Mouse (Mus musculus) stomach, adult 2 months (tissue): ENCODE results near the gene Ctsz. TPM values are rescaled to one million over a fixed set of nuclear protein-coding genes. Genes with fewer than 3 reads are reported as not detected.

Experiments used
- polyA plus RNA-seq: library from polyadenylated mRNA; depleted of rRNA; stranded (reverse); fragments of >200 nt; gene quantifications from 2 replicates; pipeline ENCODE4 v1.2.3, GENCODE M21; 2012; rRNA removed

The Ctsz gene
- polyA plus RNA-seq = 64.4 and 108 TPM in 2 replicates

GRCm38 (mm10) chr2:174438737-174439449 is at the start of gene Ctsz:
Gene Ctsz, minus strand, starts transcription at chr2:174439039.

GRCm38 (mm10) chr2:174472818-174473549 is 34.1 kb upstream of the Ctsz start, which contains the start of gene Prelid3b:
Gene Prelid3b, minus strand, starts transcription at chr2:174473081.

DNA sequence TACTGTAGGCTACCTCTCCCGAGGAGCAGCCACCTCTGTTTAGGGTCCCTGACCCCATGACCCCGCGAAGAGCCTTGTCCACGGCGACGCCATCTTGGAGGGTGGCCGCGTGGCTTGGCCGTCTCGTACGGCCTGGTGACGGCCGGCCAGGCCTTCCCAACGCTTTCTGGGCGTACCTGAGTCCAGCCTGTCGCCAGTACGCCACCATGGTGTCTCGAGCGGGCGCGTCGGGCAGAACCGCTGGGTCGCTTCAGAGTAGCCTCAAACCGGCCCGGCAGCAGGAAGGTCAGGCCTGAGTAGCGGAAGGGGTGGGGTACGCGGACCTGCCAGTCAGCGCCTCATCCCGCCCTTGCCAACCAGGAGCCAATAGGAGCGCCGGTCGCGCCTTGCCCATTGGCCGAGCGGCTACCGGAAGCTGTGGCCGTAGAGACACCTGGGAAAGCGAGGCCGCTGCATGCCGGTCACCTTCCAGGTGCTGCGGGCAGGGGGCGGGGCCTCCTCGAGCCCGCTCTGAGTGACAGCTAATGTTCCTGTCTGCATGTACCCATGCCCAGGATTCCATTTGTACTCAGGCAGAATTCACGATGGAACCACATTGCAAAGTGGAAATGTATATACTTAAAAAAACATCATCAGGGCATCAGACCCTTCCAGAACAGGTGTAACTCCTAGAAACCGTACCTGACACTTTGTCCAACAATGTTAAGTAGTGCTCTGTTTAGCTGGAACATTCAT is 25.1 kb upstream of the Ctsz start, which contains the start of gene Atp5e:
Gene Atp5e (minus strand): TSS at position 317 of the 735 bp plus-strand sequence.

DNA sequence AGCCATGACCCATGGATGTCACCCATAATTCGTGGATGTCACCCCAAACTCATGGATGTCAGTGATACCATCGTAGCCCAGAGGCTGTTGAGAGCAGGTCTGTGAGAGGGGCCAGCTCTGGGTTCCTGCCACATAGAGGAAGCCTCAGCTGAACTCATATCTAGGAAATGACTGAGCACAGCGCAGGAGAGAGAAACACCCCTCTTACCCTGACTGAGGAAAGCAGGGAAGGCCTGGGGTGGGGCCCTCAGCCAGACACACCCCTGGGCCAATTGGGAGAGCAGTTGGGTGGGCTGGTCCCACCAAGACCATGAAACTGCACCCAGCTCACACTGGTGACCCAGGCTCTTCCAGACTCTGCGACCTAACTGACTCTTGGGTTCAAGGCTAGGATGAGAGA is 11.5 kb upstream of the Ctsz start, which contains the start of gene Tubb1:
Gene Tubb1 (plus strand): TSS at position 343 of the 400 bp plus-strand sequence.

DNA sequence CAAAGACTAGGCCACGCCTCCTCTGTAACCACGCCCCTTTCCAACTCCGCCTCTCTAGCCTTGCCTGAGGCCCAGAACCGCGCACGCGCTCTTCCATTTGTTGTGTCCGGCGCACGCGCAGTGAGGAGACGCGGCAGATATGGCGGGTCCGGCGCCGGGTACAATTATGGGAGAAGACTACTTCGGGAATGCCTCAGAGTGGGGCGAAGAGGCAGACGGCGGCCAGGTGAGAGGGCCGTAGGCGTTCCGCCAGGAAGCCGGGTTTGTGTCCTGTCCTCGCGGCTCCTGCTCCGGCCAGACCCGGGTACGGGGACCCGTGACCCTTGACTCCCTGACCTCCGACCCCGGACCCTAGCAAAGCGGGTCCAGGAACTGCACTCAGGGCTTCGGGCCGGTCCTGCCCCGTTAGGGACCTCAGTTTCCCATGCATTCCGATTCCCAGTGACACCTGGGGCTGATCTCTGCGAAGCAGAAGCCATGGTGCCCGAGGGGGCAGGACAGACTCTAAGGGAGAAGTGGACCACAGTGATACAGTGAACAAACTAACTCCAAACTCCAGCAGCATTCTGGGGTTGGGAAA is 23.0 kb downstream of the Ctsz start, which contains the start of gene Nelfcd:
Gene Nelfcd (plus strand): TSS at position 74 of the 580 bp plus-strand sequence.

Other genes with a start within 250 kb of the Ctsz start
- 343 and 378 TPM in 2 replicates for gene Gnas, start 154.7 kb downstream of the Ctsz start, polyA plus RNA-seq
- not detected in 2 replicates for gene Gm20721, start 92.3 kb downstream of the Ctsz start, polyA plus RNA-seq
- gene Nelfcd, start 23.2 kb downstream of the Ctsz start, polyA plus RNA-seq = 24.8 and 27.5 TPM in 2 replicates
- 0.06 TPM in 1 of 2 replicates, not detected in the other for gene Tubb1, start 11.7 kb upstream of the Ctsz start, polyA plus RNA-seq
- 279 and 349 TPM in 2 replicates for gene Atp5e, start 25.1 kb upstream of the Ctsz start, polyA plus RNA-seq
- 14.4 and 18.0 TPM in 2 replicates for gene Prelid3b, start 34.0 kb upstream of the Ctsz start, polyA plus RNA-seq
- gene Zfp831, start 204.5 kb upstream of the Ctsz start, polyA plus RNA-seq = 0.02 and 0.04 TPM in 2 replicates